Mouse (Mus musculus) erythroblast, embryonic 14.5 days (primary cell): ENCODE measurements around the gene Erich3.

Experiments
- GATA1 ChIP-seq: IDR thresholded peaks from 2 replicates; pipeline ENCODE4 v1.6.1; 2012; ENCODE audit warnings: low read length, inconsistent platforms, mixed read lengths
- TAL1 ChIP-seq: IDR thresholded peaks from 3 replicates; pipeline ENCODE4 v1.6.1; 2012; ENCODE audit warnings: low read length, inconsistent platforms, mixed read lengths

DNA sequence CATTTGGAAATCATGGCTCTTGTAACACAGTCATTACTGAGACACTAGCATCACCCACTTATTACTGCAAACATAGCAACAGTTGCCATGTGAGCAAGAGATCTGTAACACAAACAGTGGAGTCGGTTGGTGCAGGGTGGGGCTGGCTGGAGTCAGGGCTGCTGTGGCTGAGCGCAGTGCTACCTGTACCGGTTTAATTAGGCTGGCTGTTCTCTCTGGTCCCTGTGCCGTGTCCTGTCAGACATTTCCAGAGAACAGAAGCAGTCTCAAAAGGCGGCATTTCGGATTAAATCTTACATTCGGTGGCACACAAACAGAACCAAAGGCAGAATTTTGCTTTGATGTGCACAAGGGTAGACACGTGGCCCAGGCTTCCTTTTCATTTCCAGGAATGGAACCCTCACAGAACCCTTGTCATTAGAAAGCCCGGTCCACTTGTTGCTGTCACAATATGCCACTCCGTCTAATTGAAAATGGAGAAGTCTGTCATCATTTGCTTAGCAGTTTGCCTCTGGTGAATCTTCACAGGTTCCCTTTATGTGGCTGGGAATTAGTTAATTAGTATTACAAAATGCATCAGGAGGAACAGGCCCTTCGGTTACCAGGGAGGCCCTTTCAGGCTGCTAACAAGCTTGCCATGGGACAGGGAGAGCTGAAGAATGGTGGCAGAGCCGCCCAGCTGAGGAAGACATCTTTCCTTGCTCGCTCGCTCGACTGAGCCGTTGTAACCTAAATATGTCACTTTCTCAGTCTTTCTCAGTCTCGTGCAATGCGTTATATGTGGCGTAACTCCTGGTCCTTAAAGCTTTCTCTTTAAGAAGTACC, 153.4 kb downstream of the Erich3 start:
- TF ChIP-seq TAL1: no peak
- no peak for TF ChIP-seq GATA1
